Mouse (Mus musculus) myocyte (in vitro differentiated cells): ENCODE results near the gene Svs6.

Source experiments
- TCF12 ChIP-seq: IDR thresholded peaks from one replicate; pipeline ENCODE4 v1.6.1; 2011; ENCODE audit warnings: mild to moderate bottlenecking, control low read depth; ENCODE audit not compliant: poor library complexity, insufficient read depth, severe bottlenecking
- TCF3 ChIP-seq: IDR thresholded peaks from one replicate; pipeline ENCODE4 v1.6.1; 2011; ENCODE audit warnings: low read depth, control low read depth; ENCODE audit not compliant: insufficient read length

- no peak for TF ChIP-seq TCF12
- TF ChIP-seq TCF3: no peak
Measured at GRCm38 (mm10) chr2:164278359-164278758, 38.2 kb upstream of the Svs6 start, which contains the start of gene Svs4.
